Mouse (Mus musculus) CD4-positive, CD25-positive, alpha-beta regulatory T cell (primary cell): ENCODE results near the gene Cypt2. TPM values are rescaled to one million over a fixed set of nuclear protein-coding genes. Genes with fewer than 3 reads are reported as not detected.

ENCODE experiments used
- polyA plus RNA-seq: library from polyadenylated mRNA; unstranded; fragments of 100-300 nt; shearing (Covaris generic); gene quantifications from one replicate; pipeline ENCODE4 v1.2.1, GENCODE M21; 2017

The Cypt2 gene
- not detected for polyA plus RNA-seq

DNA sequence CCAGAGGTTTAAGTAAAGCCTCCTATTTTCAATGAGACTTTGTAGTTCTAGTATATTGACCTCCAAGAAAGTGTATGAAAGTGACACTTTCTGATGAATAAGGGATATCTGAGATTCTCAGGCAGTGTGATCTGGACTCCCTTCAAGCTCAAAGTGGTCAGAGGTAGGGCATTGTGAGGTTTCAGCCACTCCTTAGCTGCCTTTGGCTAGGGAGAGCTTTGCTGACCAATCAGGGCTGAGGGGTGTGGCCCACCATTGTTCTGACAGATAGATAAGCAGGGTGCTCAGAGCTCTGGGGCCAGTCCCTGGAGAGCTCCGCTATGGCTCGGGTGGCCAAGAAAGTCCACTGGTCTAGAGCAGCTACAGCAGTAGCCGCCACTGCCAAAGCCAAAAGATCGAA lies at the start of gene Cypt2:
TSS of gene Cypt2 (plus strand) at position 301 of the 400 bp plus-strand sequence.

